Mouse (Mus musculus): ENCODE data around the gene Cst9.

GRCm38 (mm10) chr2:148868959-148869358 lies 34.0 kb downstream of the Cst9 start:
- TF ChIP-seq REST (IDR thresholded peaks at IDR 0.05; ENCODE audit: insufficient read depth, insufficient read length) (no peak), POLR2A (IDR thresholded peaks at IDR 0.05; ENCODE audit: insufficient read length, low read depth) (no peak), MYOD1 (IDR thresholded peaks at IDR 0.05; ENCODE audit: control insufficient read depth in 1 of 3, insufficient read length in 2 of 3, low read depth in 2 of 3) (no peak), TCF3 (IDR thresholded peaks at IDR 0.05; ENCODE audit: insufficient read length, low read depth) (no peak), E2F4 (IDR thresholded peaks at IDR 0.05; ENCODE audit: insufficient read depth) (no peak), CEBPB (IDR thresholded peaks at IDR 0.05; ENCODE audit: insufficient read depth, poor library complexity, severe bottlenecking) (no peak), POLR2AphosphoS2 (IDR thresholded peaks at IDR 0.05; ENCODE audit: insufficient read length, low read depth) (no peak), MYOG (IDR thresholded peaks at IDR 0.05; ENCODE audit: control insufficient read depth in 1 of 3, insufficient read depth in 1 of 3, insufficient read length in 2 of 3, low read depth in 2 of 3) (no peak)

Data from myocyte (in vitro differentiated cells).